Mouse (Mus musculus) ES-Bruce4 (cell line): ENCODE measurements around the gene Tex26.

Experiments
- CTCF ChIP-seq: IDR thresholded peaks from one replicate; pipeline ENCODE4 v1.8.1; 2011; ENCODE audit warnings: low read depth, low read length
- EP300 ChIP-seq: IDR thresholded peaks from 2 replicates; pipeline ENCODE4 v1.6.1; 2011; ENCODE audit warnings: low read depth, low read length; ENCODE audit not compliant: insufficient read depth
- POLR2A ChIP-seq: IDR thresholded peaks from one replicate; pipeline ENCODE4 v1.8.1; 2011; ENCODE audit warnings: low read length; ENCODE audit not compliant: insufficient read depth

- TF ChIP-seq POLR2A (no peak), CTCF (no peak), EP300 (no peak)
These were observed 12.0 kb upstream of the Tex26 start for GRCm38 (mm10) chr5:149427277-149428060.
